Mouse (Mus musculus) MEL (cell line): Measurements from ENCODE around the gene Ncoa5.

Experiments
- CTCF ChIP-seq, 3 experiments: IDR thresholded peaks in 2 of 3; conservative IDR thresholded peaks in 1 of 3; 2 replicates each; pipeline ENCODE4 v1.5.1; 2011 to 2012; ENCODE audit warnings: low read length in 3 of 3, low read depth in 2 of 3, mild to moderate bottlenecking in 2 of 3, improper control_type of control experiment in 1 of 3, inconsistent platforms in 1 of 3, mixed read lengths in 1 of 3, moderate library complexity in 1 of 3; ENCODE audit not compliant: control insufficient read depth in 1 of 3, insufficient read depth in 1 of 3, poor library complexity in 1 of 3, severe bottlenecking in 1 of 3
- TCF12 ChIP-seq: IDR thresholded peaks from 2 replicates; pipeline ENCODE4 v1.6.1; 2014; ENCODE audit warnings: low read depth, mild to moderate bottlenecking, inconsistent platforms, low read length, improper control_type of control experiment, moderate library complexity

DNA sequence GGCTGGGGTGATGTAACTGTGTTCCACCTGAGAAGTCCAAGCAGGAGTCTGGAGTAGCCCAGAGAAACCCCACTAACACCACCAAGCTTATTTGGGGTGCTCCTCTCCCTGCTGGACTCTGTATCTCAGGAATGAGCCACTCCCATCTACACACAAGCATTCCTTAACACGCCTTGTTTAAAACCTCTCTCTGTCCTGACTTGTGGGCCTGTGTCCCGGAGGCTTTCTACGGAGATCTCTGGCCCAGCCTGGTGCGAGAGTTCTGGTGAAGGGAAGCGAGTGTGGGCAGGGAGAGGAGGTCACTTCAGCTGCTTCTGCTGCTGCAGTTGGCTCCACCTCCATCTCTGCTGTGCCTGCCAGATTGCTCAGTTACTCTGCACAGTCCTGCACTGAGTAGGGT is 78.5 kb downstream of the Ncoa5 start:
- TF ChIP-seq CTCF (IDR thresholded peaks at IDR 0.05 in 2 of 3, conservative IDR thresholded peaks at IDR 0.05 in 1 of 3; ENCODE audit: control insufficient read depth in 1 of 3, insufficient read depth in 1 of 3, low read depth in 2 of 3, low read length in 3 of 3, poor library complexity in 1 of 3, severe bottlenecking in 1 of 3) = no peak
- TF ChIP-seq TCF12 = no peak
